Mouse (Mus musculus): ENCODE results near the gene Nfia.
A peak's percentile ranks its signal among the peaks of the same experiment; 100 is the strongest.

The Nfia gene

GRCm38 (mm10) chr4:98009966-98010365, 237.4 kb downstream of the Nfia start:
- peak in 1 of 2 experiments; percentile 40 for DNase-seq

- no peak for DNase-seq
These were observed 247.3 kb downstream of the Nfia start for GRCm38 (mm10) chr4:98019811-98020210.

DNA sequence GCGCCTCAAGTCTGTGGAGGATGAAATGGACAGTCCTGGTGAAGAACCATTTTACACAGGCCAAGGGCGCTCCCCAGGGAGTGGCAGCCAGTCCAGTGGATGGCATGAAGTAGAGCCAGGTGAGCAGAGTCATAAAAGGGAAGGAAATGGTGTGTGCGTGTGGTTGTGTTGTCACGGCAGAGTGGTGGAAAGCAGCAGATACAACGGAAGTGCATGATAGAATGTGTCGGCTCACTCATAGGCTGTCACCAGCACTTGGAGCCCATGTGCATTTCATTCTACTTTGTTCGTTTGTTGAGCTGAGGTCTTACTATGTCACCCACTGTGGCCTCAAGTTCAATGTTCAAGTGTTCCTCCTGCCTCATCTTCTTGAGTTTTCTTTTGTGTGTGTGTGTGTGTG, 248.3 kb downstream of the Nfia start:
- no peak for DNase-seq

- DNase-seq = peak in 1 of 2 experiments; percentile 45
These were observed 250.8 kb downstream of the Nfia start for GRCm38 (mm10) chr4:98023245-98023792.

DNA sequence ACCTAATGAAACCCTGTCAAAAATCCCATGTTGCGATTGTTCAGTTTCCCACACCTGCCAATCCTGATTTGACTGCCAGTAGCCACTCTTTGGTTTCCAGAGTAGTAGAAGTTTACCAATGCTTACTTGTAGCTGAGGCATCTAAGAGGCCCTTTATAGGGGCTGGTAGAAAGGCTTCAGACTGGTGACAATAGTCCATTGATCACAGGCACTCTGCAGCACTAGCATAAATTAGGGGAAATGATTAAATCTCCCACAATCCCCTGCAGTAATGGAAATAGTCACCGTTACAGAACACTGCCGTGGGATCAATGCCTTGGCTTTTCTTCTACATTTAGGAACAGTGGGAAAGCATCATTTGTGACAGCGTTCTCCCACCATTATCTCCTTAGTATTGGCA, 254.9 kb downstream of the Nfia start:
- DNase-seq = no peak

DNA sequence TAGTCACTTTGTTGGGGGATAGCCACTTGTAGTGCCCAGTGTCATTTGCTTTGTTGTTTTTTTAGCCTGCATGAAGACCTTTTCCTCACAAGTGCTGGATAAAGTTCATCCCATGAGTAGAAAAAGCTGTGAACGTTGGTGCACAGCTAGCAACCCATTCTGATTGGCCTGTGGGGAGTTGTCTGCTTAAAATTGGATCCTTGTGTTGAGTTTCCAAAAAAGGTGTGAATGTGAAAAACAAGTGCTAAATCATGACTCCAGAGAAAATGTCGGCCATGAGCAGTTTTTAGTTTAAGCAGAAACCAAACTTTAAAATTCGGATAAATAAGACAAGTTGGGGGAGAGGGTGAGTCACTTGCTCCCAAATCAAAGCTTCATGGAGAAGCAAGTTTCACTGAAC, 259.3 kb downstream of the Nfia start:
- DNase-seq = no peak

GRCm38 (mm10) chr4:98032332-98032731, 259.8 kb downstream of the Nfia start:
- DNase-seq = no peak

GRCm38 (mm10) chr4:98039095-98039494, 266.6 kb downstream of the Nfia start:
- no peak for DNase-seq

- DNase-seq = no peak
These were observed 267.6 kb downstream of the Nfia start for GRCm38 (mm10) chr4:98040179-98040578.

DNA sequence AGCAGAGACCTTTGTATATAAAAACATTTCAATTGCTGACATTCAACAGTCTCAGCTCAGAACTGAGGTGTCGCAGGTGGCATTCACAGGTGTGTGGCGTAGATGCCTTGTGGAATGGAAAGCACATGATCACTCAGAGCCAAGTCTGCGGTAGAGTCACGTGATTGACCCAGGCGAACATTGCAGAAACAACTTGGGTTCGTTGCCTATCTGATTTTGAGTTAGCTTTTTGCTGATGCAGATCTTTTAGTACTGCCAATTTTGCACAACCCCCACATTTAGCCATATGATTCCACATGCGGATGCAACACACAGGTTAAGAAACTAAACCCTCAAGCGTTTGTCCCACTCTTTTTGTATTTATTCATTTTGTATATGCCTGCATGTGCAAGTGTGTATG, 272.1 kb downstream of the Nfia start:
- DNase-seq = no peak

DNA sequence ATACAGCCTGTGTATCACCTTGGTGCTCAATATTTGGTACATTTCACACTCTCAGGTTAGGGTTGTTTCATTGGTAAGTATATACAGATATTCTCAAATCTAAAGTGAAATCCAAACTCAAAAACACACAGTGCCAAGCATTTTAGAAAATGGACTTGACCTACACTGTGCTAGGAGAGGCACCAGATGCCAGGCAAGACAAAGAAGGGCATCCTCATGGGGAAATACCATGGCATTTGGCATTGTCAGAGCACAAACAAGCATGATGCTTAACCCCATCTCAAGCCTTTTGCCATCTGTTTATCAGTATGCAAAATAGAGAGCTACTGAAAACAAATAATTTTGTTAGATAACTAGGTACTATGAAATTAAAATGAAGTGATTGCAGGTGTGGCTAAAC, 274.8 kb downstream of the Nfia start:
- DNase-seq = peak; percentile 21 to 56

DNA sequence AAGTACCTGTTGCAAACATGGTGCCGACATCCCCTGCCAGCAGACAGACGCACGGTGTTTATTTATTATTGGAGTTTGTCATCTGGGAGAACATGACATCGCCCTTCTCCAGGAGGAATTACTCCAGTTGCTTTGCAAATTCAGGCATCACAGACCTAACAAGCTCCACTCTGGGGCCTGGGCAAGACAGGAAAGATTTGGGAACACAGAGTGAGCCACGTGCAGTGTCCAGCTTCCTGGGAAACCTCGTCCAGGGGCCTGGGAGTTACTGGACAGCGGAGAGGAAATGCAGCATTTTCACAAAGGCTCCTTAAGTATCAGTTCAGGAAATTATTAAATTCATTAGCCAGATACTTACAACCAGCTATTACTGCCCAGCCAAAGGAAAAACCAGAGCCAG, 277.1 kb downstream of the Nfia start:
- no peak for DNase-seq

DNA sequence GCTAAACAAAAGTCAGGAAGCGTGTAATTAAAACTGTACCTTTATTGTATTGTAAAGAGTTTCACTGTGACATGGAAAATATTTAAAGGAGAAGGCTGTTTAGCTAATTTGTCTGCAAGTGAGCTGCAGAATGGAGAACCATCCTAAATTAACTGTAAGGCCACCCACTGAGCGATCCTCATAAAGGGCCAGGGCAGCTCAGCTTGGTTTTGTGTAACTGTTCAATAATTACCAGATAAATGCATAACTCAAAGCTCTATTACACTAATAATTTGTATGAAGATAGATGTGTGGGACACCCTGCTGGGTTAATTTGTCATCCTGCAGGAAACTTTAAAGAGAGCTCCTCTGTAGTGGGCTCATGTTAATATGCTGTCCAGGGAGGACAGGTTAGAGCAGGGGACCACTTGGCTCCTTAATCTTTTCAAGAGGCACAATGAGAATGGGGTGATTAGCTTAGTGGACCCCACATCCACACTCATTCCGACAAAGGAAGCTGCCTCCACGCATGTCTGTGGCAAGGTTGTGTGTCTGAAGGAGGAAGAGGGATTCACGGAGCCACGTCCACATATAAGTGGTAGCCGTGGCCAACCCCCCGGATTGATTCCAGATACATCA, 277.6 kb downstream of the Nfia start:
- no peak for DNase-seq

DNA sequence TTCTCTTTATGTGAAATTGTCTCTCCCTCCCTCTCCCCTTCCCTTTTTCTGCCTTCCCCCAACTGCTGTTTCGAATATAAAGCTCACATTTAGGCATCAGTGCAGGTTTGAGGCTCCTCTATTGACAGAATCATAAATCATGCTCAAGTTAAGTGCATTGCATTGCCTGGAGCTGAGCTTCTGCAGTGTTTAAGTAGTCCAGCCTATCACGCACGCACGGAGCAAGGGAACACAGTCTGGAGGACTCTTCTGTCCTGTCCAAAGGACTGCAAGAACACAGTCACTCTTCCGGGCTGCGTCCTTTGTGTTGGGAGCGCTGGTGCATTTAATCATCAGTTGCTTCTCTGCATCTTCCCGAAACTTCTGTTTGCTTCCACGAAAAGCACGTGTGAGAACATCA, 278.2 kb downstream of the Nfia start:
- no peak for DNase-seq

- DNase-seq = no peak
These were observed 278.8 kb downstream of the Nfia start for GRCm38 (mm10) chr4:98051326-98051725.

GRCm38 (mm10) chr4:98055036-98055435, 282.5 kb downstream of the Nfia start:
- DNase-seq = no peak

- DNase-seq = no peak
These were observed 284.0 kb downstream of the Nfia start for GRCm38 (mm10) chr4:98056396-98057020.

DNA sequence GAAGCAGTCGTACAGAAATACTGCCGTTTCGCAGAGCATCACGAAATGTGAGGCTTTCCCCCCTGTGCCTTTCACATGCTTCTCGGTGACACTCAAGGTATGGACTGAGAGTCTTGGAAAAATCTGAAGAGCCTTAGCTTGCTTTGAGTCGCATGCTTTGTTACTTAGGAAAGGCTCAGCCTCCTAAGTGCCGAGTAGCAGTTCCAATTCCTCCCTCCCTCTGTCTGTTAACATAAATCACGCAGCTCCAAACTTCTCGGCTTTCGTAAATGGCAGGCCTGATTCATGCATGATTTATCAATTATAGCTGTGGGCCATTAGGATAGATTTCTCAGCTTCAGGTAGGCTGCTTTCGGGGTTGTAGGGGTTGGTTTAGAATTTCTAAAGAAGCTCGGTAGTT, 284.7 kb downstream of the Nfia start:
- DNase-seq = no peak

- DNase-seq = no peak
These were observed 285.2 kb downstream of the Nfia start for GRCm38 (mm10) chr4:98057721-98058120.

GRCm38 (mm10) chr4:98058182-98058581, 285.6 kb downstream of the Nfia start:
- DNase-seq = no peak

- no peak for DNase-seq
These were observed 288.1 kb downstream of the Nfia start for GRCm38 (mm10) chr4:98060601-98061000.

GRCm38 (mm10) chr4:98061086-98061485, 288.6 kb downstream of the Nfia start:
- DNase-seq = no peak

- no peak for DNase-seq
These were observed 290.7 kb downstream of the Nfia start for GRCm38 (mm10) chr4:98063280-98063679.

DNA sequence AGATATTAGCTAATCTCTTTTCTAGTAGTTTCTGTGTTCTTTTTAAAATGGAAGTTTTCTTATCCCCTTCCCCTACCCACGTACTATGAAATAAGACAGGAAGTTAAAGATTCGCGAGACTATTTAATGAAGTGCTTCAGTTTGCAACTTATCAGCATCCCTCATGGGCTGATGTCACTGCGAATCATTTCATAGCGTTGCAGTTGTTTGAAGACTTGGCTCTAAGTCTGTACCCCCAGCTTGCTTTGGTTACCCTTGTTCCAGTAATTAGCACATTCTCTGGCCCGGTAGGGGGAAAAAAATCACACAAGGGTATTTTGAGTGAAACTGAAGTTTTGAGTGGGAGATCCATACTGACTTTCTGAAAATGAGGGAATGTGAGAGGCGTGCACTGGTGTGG, 303.6 kb downstream of the Nfia start:
- no peak for DNase-seq

DNA sequence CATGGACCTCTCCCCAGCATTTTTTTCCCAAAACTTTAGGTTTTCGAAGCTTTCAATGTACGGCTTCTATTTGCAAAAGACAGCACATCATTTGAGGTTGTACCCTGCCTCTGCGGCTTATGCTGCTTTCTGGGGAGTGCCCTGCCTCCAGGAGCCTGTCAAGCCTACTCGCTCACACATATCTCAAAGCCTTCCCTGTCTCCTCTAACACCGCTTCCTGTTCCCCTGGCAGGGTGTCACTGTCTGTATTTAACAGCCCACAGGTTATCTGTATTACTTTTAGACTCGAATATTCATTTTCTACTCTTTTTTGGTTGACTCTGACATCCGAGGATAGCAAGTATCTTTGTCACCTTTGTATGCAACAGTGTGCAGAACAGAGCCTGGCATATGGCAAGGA, 304.1 kb downstream of the Nfia start:
- DNase-seq = no peak
